Mouse (Mus musculus): ENCODE measurements at regions not wholly inside any gene's neighbourhood (a gene's known extent, or its start where the extent isn't known, plus 50 kb on each side); places are given as distances from the start of the nearest gene placed in this dataset.
A peak's percentile ranks its signal among the peaks of the same experiment; 100 is the strongest.

DNA sequence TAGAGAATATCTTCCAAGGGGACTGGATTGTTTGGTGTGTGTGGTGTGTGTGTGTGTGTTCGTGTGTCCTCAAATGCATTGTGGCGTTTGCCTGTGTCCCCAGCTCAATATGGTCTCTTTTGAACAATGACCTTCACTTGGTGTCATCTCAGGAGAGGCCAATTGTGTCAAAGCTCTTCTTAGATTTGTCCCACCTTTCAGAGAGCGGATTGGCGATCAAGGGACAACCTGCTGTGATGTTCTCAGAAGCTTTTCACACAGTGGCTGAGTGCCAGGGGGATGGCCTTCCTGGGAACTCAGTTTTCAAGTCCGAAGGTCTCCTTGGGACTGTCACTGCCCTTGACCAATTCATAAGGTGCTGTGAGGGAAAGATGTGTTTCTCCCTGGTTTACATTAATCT, 433.0 kb upstream of the Pou3f3 start:
- Histone ChIP-seq H3K36me3 (ENCODE audit: control insufficient read depth, insufficient read depth, low read length) (no peaks in the 10 kb centered on the region), H3K4me1 (ENCODE audit: control insufficient read depth, insufficient read depth, low read depth, low read length) (peaks cover 15% of the 10 kb centered on the region), H3K4me3 (ENCODE audit: low read length) (no peak overlapping the region), H3K27ac (ENCODE audit: low read depth, low read length) (no peak overlapping the region), H3K4me2 (ENCODE audit: low read length) (peak overlapping the region; percentile 15; the same call in 1 of the 2 replicates), H3K9me3 (ENCODE audit: control insufficient read depth, low read length) (no peaks in the 10 kb centered on the region), H3K27me3 (replicated peaks; ENCODE audit: control insufficient read depth, insufficient read depth, low read length) (no peaks in the 10 kb centered on the region), H3K9ac (ENCODE audit: low read depth, low read length) (no peak overlapping the region)
- WGBS, result 40% methylated on average over 5 of the region's 5 CpGs
- no peak for ATAC-seq

- Histone ChIP-seq H3K4me1 (ENCODE audit: control insufficient read depth, insufficient read depth, low read depth, low read length) (no peaks in the 10 kb centered on the region), H3K4me3 (ENCODE audit: low read length) (no peak overlapping the region), H3K27me3 (replicated peaks; ENCODE audit: control insufficient read depth, insufficient read depth, low read length) (no peaks in the 10 kb centered on the region), H3K27ac (ENCODE audit: low read depth, low read length) (no peak overlapping the region), H3K4me2 (ENCODE audit: low read length) (no peak overlapping the region), H3K36me3 (ENCODE audit: control insufficient read depth, insufficient read depth, low read length) (no peaks in the 10 kb centered on the region), H3K9me3 (ENCODE audit: control insufficient read depth, low read length) (peaks cover 5% of the 10 kb centered on the region; the same call in 1 of the 2 replicates), H3K9ac (ENCODE audit: low read depth, low read length) (peak overlapping the region; percentile 0; the same call in 1 of the 2 replicates)
- no peak for ATAC-seq
- 53% methylated on average over 8 of the region's 8 CpGs for WGBS
Measured at GRCm38 (mm10) chr1:42277130-42277529, 418.4 kb upstream of the Pou3f3 start.

DNA sequence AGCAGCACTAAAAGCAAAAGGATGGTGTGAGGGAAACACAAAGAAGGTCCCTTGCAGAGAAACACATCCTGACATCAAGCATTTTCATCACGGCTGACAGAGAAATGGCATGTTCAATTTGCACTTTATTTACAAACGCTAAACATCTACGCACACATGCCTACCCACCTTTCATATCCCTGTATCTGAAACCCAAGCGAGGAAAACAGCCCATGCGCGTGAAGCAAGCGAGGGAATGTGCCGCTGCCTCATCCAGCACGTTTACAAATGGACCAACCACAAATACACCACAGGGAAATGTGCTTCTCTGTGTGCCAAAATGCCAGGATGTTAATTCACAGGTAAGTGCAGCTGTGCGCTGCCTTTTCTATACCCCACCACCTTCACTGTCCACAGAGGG, 399.7 kb upstream of the Pou3f3 start:
- 62% methylated on average over 10 of the region's 10 CpGs for WGBS
- H3K9ac ChIP-seq (ENCODE audit: low read depth, low read length), result no peak overlapping the region

DNA sequence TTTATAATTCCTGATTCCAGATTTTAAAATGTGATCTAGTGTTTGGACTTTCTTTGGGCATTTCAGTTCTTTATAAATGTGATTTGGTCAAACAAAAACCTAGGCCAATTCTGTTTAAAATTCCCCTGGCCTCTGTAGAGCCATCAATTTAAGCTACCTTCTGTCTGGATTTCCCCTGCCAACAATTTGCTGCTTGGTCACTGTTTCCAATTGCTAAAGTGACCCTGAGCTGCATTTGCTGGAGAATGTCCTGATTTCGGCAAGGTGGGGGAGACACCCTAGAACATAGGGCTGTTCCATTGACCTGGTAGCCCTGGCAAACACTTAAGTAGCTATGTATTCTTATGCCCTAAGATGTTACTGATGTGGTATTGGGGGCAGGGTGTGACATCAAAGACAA, 386.3 kb upstream of the Pou3f3 start:
- Histone ChIP-seq H3K4me2 (ENCODE audit: low read length) (no peak overlapping the region), H3K4me3 (ENCODE audit: low read length) (no peak overlapping the region), H3K9ac (ENCODE audit: low read depth, low read length) (no peak overlapping the region), H3K36me3 (ENCODE audit: control insufficient read depth, insufficient read depth, low read length) (no peaks in the 10 kb centered on the region), H3K9me3 (ENCODE audit: control insufficient read depth, low read length) (no peaks in the 10 kb centered on the region), H3K4me1 (ENCODE audit: control insufficient read depth, insufficient read depth, low read depth, low read length) (no peaks in the 10 kb centered on the region), H3K27ac (ENCODE audit: low read depth, low read length) (no peak overlapping the region), H3K27me3 (replicated peaks; ENCODE audit: control insufficient read depth, insufficient read depth, low read length) (no peaks in the 10 kb centered on the region)
- 88% methylated on average over 1 of the region's 1 CpGs for WGBS
- ATAC-seq, result no peak

More for the DNA sequence above, 399.7 kb upstream of the Pou3f3 start:
- H3K4me3 ChIP-seq (ENCODE audit: low read length), result no peak overlapping the region
- no peaks in the 10 kb centered on the region for H3K27me3 ChIP-seq (replicated peaks; ENCODE audit: control insufficient read depth, insufficient read depth, low read length)
- no peak for ATAC-seq
- H3K27ac ChIP-seq (ENCODE audit: low read depth, low read length), result no peak overlapping the region
- H3K4me2 ChIP-seq (ENCODE audit: low read length), result 0 out of 2 replicates have a peak overlapping the region, but pooled peaks have one; percentile 1
- H3K4me1 ChIP-seq (ENCODE audit: control insufficient read depth, insufficient read depth, low read depth, low read length), result no peaks in the 10 kb centered on the region
- H3K9me3 ChIP-seq (ENCODE audit: control insufficient read depth, low read length), result no peaks in the 10 kb centered on the region
- H3K36me3 ChIP-seq (ENCODE audit: control insufficient read depth, insufficient read depth, low read length), result no peaks in the 10 kb centered on the region

- WGBS, result 86% methylated on average over 4 of the region's 4 CpGs
- H3K27me3 ChIP-seq (replicated peaks; ENCODE audit: control insufficient read depth, insufficient read depth, low read length), result no peaks in the 10 kb centered on the region
- no peaks in the 10 kb centered on the region for H3K9me3 ChIP-seq (ENCODE audit: control insufficient read depth, low read length)
- H3K9ac ChIP-seq (ENCODE audit: low read depth, low read length), result no peak overlapping the region
- no peak overlapping the region for H3K27ac ChIP-seq (ENCODE audit: low read depth, low read length)
- ATAC-seq, result no peak
- H3K4me2 ChIP-seq (ENCODE audit: low read length), result no peak overlapping the region
- H3K4me3 ChIP-seq (ENCODE audit: low read length), result no peak overlapping the region
- no peaks in the 10 kb centered on the region for H3K36me3 ChIP-seq (ENCODE audit: control insufficient read depth, insufficient read depth, low read length)
- no peaks in the 10 kb centered on the region for H3K4me1 ChIP-seq (ENCODE audit: control insufficient read depth, insufficient read depth, low read depth, low read length)
Measured at GRCm38 (mm10) chr1:42313494-42313893, 382.1 kb upstream of the Pou3f3 start.

DNA sequence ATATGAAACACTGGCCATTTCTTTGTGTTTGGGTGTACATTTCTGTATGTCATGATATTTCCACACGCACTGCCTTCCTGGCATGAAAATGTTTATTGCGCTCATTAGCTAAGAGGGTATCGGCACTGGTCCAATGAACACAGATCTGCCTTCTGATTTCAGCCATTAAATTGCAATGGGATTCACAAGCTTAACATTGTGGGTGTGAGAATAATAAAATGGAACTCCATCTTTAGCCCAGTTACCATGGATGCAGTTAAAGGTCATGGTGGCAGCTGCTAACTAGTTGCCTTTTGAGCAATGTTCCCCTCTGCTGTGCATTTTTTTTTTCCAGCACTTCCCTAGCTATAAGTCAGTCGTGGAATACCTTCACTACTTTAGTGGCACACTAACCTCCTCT, 343.7 kb upstream of the Pou3f3 start:
- WGBS, result 32% methylated on average over 4 of the region's 4 CpGs
- Histone ChIP-seq H3K36me3 (ENCODE audit: control insufficient read depth, insufficient read depth, low read length) (no peaks in the 10 kb centered on the region), H3K4me1 (ENCODE audit: control insufficient read depth, insufficient read depth, low read depth, low read length) (peaks cover 6% of the 10 kb centered on the region; the same call in 1 of the 2 replicates), H3K27ac (ENCODE audit: low read depth, low read length) (no peak overlapping the region), H3K9ac (ENCODE audit: low read depth, low read length) (no peak overlapping the region), H3K9me3 (ENCODE audit: control insufficient read depth, low read length) (no peaks in the 10 kb centered on the region), H3K4me3 (ENCODE audit: low read length) (no peak overlapping the region), H3K27me3 (replicated peaks; ENCODE audit: control insufficient read depth, insufficient read depth, low read length) (no peaks in the 10 kb centered on the region), H3K4me2 (ENCODE audit: low read length) (peak overlapping the region; percentile 46)
- no peak for ATAC-seq

GRCm38 (mm10) chr1:42352389-42352788, 343.2 kb upstream of the Pou3f3 start:
- no peak overlapping the region for H3K9ac ChIP-seq (ENCODE audit: low read depth, low read length)
- 37% methylated on average over 13 of the region's 13 CpGs for WGBS
- 0 out of 2 replicates have a peak overlapping the region, but pooled peaks have one; percentile 16 for H3K27ac ChIP-seq (ENCODE audit: low read depth, low read length)
- no peaks in the 10 kb centered on the region for H3K36me3 ChIP-seq (ENCODE audit: control insufficient read depth, insufficient read depth, low read length)
- peak overlapping the region; percentile 46 for H3K4me2 ChIP-seq (ENCODE audit: low read length)
- H3K4me1 ChIP-seq (ENCODE audit: control insufficient read depth, insufficient read depth, low read depth, low read length), result peaks cover 6% of the 10 kb centered on the region; the same call in 1 of the 2 replicates
- ATAC-seq, result peak; percentile 34; the same call in 1 of the 2 replicates
- no peaks in the 10 kb centered on the region for H3K9me3 ChIP-seq (ENCODE audit: control insufficient read depth, low read length)
- H3K27me3 ChIP-seq (replicated peaks; ENCODE audit: control insufficient read depth, insufficient read depth, low read length), result no peaks in the 10 kb centered on the region
- H3K4me3 ChIP-seq (ENCODE audit: low read length), result peak overlapping the region; percentile 15

- H3K4me1 ChIP-seq (ENCODE audit: control insufficient read depth, insufficient read depth, low read depth, low read length), result peaks cover 6% of the 10 kb centered on the region; the same call in 1 of the 2 replicates
- no peak overlapping the region; the same call in 1 of the 2 replicates for H3K4me2 ChIP-seq (ENCODE audit: low read length)
- H3K36me3 ChIP-seq (ENCODE audit: control insufficient read depth, insufficient read depth, low read length), result no peaks in the 10 kb centered on the region
- no peak overlapping the region for H3K27ac ChIP-seq (ENCODE audit: low read depth, low read length)
- H3K9ac ChIP-seq (ENCODE audit: low read depth, low read length), result no peak overlapping the region
- H3K27me3 ChIP-seq (replicated peaks; ENCODE audit: control insufficient read depth, insufficient read depth, low read length), result no peaks in the 10 kb centered on the region
- no peaks in the 10 kb centered on the region for H3K9me3 ChIP-seq (ENCODE audit: control insufficient read depth, low read length)
- no peak for ATAC-seq
- 55% methylated on average over 8 of the region's 8 CpGs for WGBS
- H3K4me3 ChIP-seq (ENCODE audit: low read length), result no peak overlapping the region
Measured at GRCm38 (mm10) chr1:42353096-42353495, 342.5 kb upstream of the Pou3f3 start.

- no peak overlapping the region for H3K27ac ChIP-seq (ENCODE audit: low read depth, low read length)
- no peaks in the 10 kb centered on the region for H3K36me3 ChIP-seq (ENCODE audit: control insufficient read depth, insufficient read depth, low read length)
- no peaks in the 10 kb centered on the region for H3K9me3 ChIP-seq (ENCODE audit: control insufficient read depth, low read length)
- no peak overlapping the region for H3K4me2 ChIP-seq (ENCODE audit: low read length)
- no peak overlapping the region for H3K9ac ChIP-seq (ENCODE audit: low read depth, low read length)
- no peak for ATAC-seq
- H3K4me3 ChIP-seq (ENCODE audit: low read length), result no peak overlapping the region
- H3K27me3 ChIP-seq (replicated peaks; ENCODE audit: control insufficient read depth, insufficient read depth, low read length), result no peaks in the 10 kb centered on the region
- WGBS, result 68% methylated on average over 6 of the region's 6 CpGs
- peaks cover 6% of the 10 kb centered on the region; the same call in 1 of the 2 replicates for H3K4me1 ChIP-seq (ENCODE audit: control insufficient read depth, insufficient read depth, low read depth, low read length)
Measured at GRCm38 (mm10) chr1:42354020-42354419, 341.5 kb upstream of the Pou3f3 start.

DNA sequence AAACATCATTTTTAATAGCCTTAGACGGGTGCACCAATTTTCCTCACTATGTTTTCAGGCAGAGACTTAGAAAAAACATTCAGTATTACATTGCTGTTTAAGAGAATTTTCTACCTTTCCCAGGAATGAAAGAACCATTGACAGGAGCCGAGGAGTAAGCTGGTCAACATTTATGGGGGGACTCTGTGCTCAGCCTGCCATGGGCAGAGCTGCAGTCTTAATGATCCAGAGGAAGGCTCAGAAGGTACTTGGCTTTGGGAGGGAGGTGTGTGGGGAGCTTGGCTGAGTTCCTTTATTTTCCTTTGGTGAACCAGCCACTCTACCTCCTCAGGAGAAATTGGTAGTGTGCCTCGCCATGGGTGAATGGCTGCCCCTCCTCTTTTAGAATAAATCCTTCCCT, 333.1 kb upstream of the Pou3f3 start:
- H3K4me3 ChIP-seq (ENCODE audit: low read length), result no peak overlapping the region
- H3K4me2 ChIP-seq (ENCODE audit: low read length), result no peak overlapping the region
- WGBS, result 77% methylated on average over 3 of the region's 3 CpGs
- no peaks in the 10 kb centered on the region for H3K9me3 ChIP-seq (ENCODE audit: control insufficient read depth, low read length)
- no peak overlapping the region for H3K27ac ChIP-seq (ENCODE audit: low read depth, low read length)
- no peaks in the 10 kb centered on the region for H3K4me1 ChIP-seq (ENCODE audit: control insufficient read depth, insufficient read depth, low read depth, low read length)
- H3K9ac ChIP-seq (ENCODE audit: low read depth, low read length), result no peak overlapping the region
- ATAC-seq, result no peak
- no peaks in the 10 kb centered on the region for H3K36me3 ChIP-seq (ENCODE audit: control insufficient read depth, insufficient read depth, low read length)
- no peaks in the 10 kb centered on the region for H3K27me3 ChIP-seq (replicated peaks; ENCODE audit: control insufficient read depth, insufficient read depth, low read length)
